Mouse (Mus musculus): ENCODE results near the gene Nrd1. TPM values are rescaled to one million over a fixed set of nuclear protein-coding genes. Genes with fewer than 3 reads are reported as not detected.

The Nrd1 gene
- polyA plus RNA-seq (2016; fragmentation: Nextera tagmentation; extraction: Ambion mirVana), result 70.1 and 77.0 TPM in 2 replicates

- peaks cover 15% of the 10 kb centered on the region for H3K4me1 ChIP-seq
- peak within 1 kb of the TSS; percentile 89 for H3K4me3 ChIP-seq
- H3K27ac ChIP-seq, result peak within 1 kb of the TSS; percentile 91
- DNase-seq (ENCODE audit: low spot score), result peak; percentile 95
- H3K36me3 ChIP-seq, result peaks cover 20% of the 10 kb centered on the region
- no peaks in the 10 kb centered on the region for H3K27me3 ChIP-seq (ENCODE audit: low read depth, poor library complexity, severe bottlenecking)
- under 1% methylated on average over 58 of the region's 58 CpGs for WGBS
- H3K9me3 ChIP-seq (replicated peaks), result no peaks in the 10 kb centered on the region
These were observed at the start of gene Nrd1 for GRCm38 (mm10) chr4:108999999-109000950. Gene Nrd1 (plus strand): TSS chr4:109000655.

- WGBS, result 88% methylated on average over 4 of the region's 4 CpGs
- no peak for DNase-seq (ENCODE audit: low spot score)
These were observed 48.8 kb upstream of the Nrd1 start for GRCm38 (mm10) chr4:108951663-108952062.

GRCm38 (mm10) chr4:108959696-108960095 is 40.8 kb upstream of the Nrd1 start:
- Histone ChIP-seq H3K4me3 (no peak overlapping the region), H3K36me3 (no peaks in the 10 kb centered on the region), H3K9me3 (replicated peaks) (no peaks in the 10 kb centered on the region), H3K27ac (no peak overlapping the region), H3K4me1 (no peaks in the 10 kb centered on the region), H3K27me3 (ENCODE audit: low read depth, poor library complexity, severe bottlenecking) (no peaks in the 10 kb centered on the region)
- WGBS, result 86% methylated on average over 3 of the region's 3 CpGs
- DNase-seq (ENCODE audit: low spot score), result no peak

More at GRCm38 (mm10) chr4:108951663-108952062, 48.8 kb upstream of the Nrd1 start:
- H3K4me3 ChIP-seq, result no peak overlapping the region
- no peaks in the 10 kb centered on the region for H3K36me3 ChIP-seq
- H3K9me3 ChIP-seq (replicated peaks), result no peaks in the 10 kb centered on the region
- no peak overlapping the region for H3K27ac ChIP-seq
- H3K27me3 ChIP-seq (ENCODE audit: low read depth, poor library complexity, severe bottlenecking), result no peaks in the 10 kb centered on the region
- H3K4me1 ChIP-seq, result no peaks in the 10 kb centered on the region

- H3K9me3 ChIP-seq (replicated peaks), result no peaks in the 10 kb centered on the region
- no peak overlapping the region for H3K27ac ChIP-seq
- DNase-seq (ENCODE audit: low spot score), result no peak
- no peaks in the 10 kb centered on the region for H3K36me3 ChIP-seq
- H3K4me3 ChIP-seq, result no peak overlapping the region
- H3K4me1 ChIP-seq, result no peaks in the 10 kb centered on the region
- H3K27me3 ChIP-seq (ENCODE audit: low read depth, poor library complexity, severe bottlenecking), result no peaks in the 10 kb centered on the region
- WGBS, result 88% methylated on average over 4 of the region's 4 CpGs
These were observed 39.6 kb upstream of the Nrd1 start for GRCm38 (mm10) chr4:108960619-108961460.

- Histone ChIP-seq H3K27me3 (ENCODE audit: low read depth, poor library complexity, severe bottlenecking) (no peaks in the 10 kb centered on the region), H3K27ac (no peak overlapping the region), H3K4me1 (no peaks in the 10 kb centered on the region), H3K4me3 (no peak overlapping the region), H3K36me3 (no peaks in the 10 kb centered on the region), H3K9me3 (replicated peaks) (no peaks in the 10 kb centered on the region)
- WGBS, result 93% methylated on average over 6 of the region's 6 CpGs
- no peak for DNase-seq (ENCODE audit: low spot score)
These were observed 37.4 kb upstream of the Nrd1 start for GRCm38 (mm10) chr4:108963017-108963416.

GRCm38 (mm10) chr4:108969517-108969916 is 30.9 kb upstream of the Nrd1 start:
- Histone ChIP-seq H3K4me3 (no peak overlapping the region), H3K27ac (no peak overlapping the region), H3K27me3 (ENCODE audit: low read depth, poor library complexity, severe bottlenecking) (no peaks in the 10 kb centered on the region), H3K36me3 (no peaks in the 10 kb centered on the region), H3K9me3 (replicated peaks) (no peaks in the 10 kb centered on the region), H3K4me1 (no peaks in the 10 kb centered on the region)
- 84% methylated on average over 3 of the region's 3 CpGs for WGBS
- DNase-seq (ENCODE audit: low spot score), result no peak

- H3K4me1 ChIP-seq, result no peaks in the 10 kb centered on the region
- 84% methylated on average over 5 of the region's 5 CpGs for WGBS
- H3K27me3 ChIP-seq (ENCODE audit: low read depth, poor library complexity, severe bottlenecking), result no peaks in the 10 kb centered on the region
- H3K4me3 ChIP-seq, result no peak overlapping the region
- no peaks in the 10 kb centered on the region for H3K36me3 ChIP-seq
- H3K9me3 ChIP-seq (replicated peaks), result no peaks in the 10 kb centered on the region
- no peak overlapping the region for H3K27ac ChIP-seq
- DNase-seq (ENCODE audit: low spot score), result no peak
These were observed 29.4 kb upstream of the Nrd1 start for GRCm38 (mm10) chr4:108971054-108971453.

GRCm38 (mm10) chr4:108976458-108977071 is 23.9 kb upstream of the Nrd1 start:
- 51% methylated on average over 6 of the region's 6 CpGs for WGBS
- no peak for DNase-seq (ENCODE audit: low spot score)
- Histone ChIP-seq H3K4me3 (no peak overlapping the region), H3K27ac (no peak overlapping the region), H3K9me3 (replicated peaks) (no peaks in the 10 kb centered on the region), H3K4me1 (no peaks in the 10 kb centered on the region), H3K27me3 (ENCODE audit: low read depth, poor library complexity, severe bottlenecking) (no peaks in the 10 kb centered on the region), H3K36me3 (no peaks in the 10 kb centered on the region)

GRCm38 (mm10) chr4:108986833-108987472 is 13.5 kb upstream of the Nrd1 start:
- no peak for DNase-seq (ENCODE audit: low spot score)
- 95% methylated on average over 1 of the region's 1 CpGs for WGBS
- no peak overlapping the region for H3K27ac ChIP-seq
- H3K4me1 ChIP-seq, result no peaks in the 10 kb centered on the region
- no peaks in the 10 kb centered on the region for H3K27me3 ChIP-seq (ENCODE audit: low read depth, poor library complexity, severe bottlenecking)
- no peak overlapping the region for H3K4me3 ChIP-seq
- H3K9me3 ChIP-seq (replicated peaks), result no peaks in the 10 kb centered on the region
- H3K36me3 ChIP-seq, result no peaks in the 10 kb centered on the region

- WGBS, result 70% methylated on average over 4 of the region's 4 CpGs
- Histone ChIP-seq H3K9me3 (replicated peaks) (no peaks in the 10 kb centered on the region), H3K36me3 (no peaks in the 10 kb centered on the region), H3K4me3 (no peak overlapping the region), H3K4me1 (no peaks in the 10 kb centered on the region), H3K27ac (no peak overlapping the region), H3K27me3 (ENCODE audit: low read depth, poor library complexity, severe bottlenecking) (no peaks in the 10 kb centered on the region)
- no peak for DNase-seq (ENCODE audit: low spot score)
These were observed 13.0 kb upstream of the Nrd1 start for GRCm38 (mm10) chr4:108987473-108987842.

- DNase-seq (ENCODE audit: low spot score), result no peak
- Histone ChIP-seq H3K9me3 (replicated peaks) (no peaks in the 10 kb centered on the region), H3K36me3 (no peaks in the 10 kb centered on the region), H3K27me3 (ENCODE audit: low read depth, poor library complexity, severe bottlenecking) (no peaks in the 10 kb centered on the region), H3K4me3 (no peak overlapping the region), H3K4me1 (no peaks in the 10 kb centered on the region), H3K27ac (no peak overlapping the region)
- 76% methylated on average over 2 of the region's 2 CpGs for WGBS
These were observed 11.0 kb upstream of the Nrd1 start for GRCm38 (mm10) chr4:108989430-108989829.

- no peaks in the 10 kb centered on the region for H3K27me3 ChIP-seq (ENCODE audit: low read depth, poor library complexity, severe bottlenecking)
- H3K4me3 ChIP-seq, result no peak overlapping the region
- no peaks in the 10 kb centered on the region for H3K9me3 ChIP-seq (replicated peaks)
- no peak for DNase-seq (ENCODE audit: low spot score)
- H3K36me3 ChIP-seq, result no peaks in the 10 kb centered on the region
- H3K4me1 ChIP-seq, result no peaks in the 10 kb centered on the region
- no peak overlapping the region for H3K27ac ChIP-seq
These were observed 10.4 kb upstream of the Nrd1 start for GRCm38 (mm10) chr4:108990032-108990431.

Measured in limb, embryonic 10.5 days (tissue).